Mouse (Mus musculus): Measurements from ENCODE around the gene Cybrd1. TPM values are rescaled to one million over a fixed set of nuclear protein-coding genes. Genes with fewer than 3 reads are reported as not detected.

Gene Cybrd1
- polyA plus RNA-seq, 1 experiment from 2014 or later, result 2.8 TPM

GRCm38 (mm10) chr2:71103292-71103680, 14.4 kb upstream of the Cybrd1 start:
- H3K4me2 ChIP-seq, result no peak overlapping the region
- 92% methylated on average over 4 of the region's 4 CpGs for WGBS
- no peak for ATAC-seq (ENCODE audit: insufficient number of reproducible peaks, insufficient read depth, low FRiP score, low TSS enrichment, low read depth)

GRCm38 (mm10) chr2:71104696-71105095, 13.0 kb upstream of the Cybrd1 start:
- Histone ChIP-seq H3K27ac (no peak overlapping the region), H3K27me3 (no peaks in the 10 kb centered on the region), H3K36me3 (peaks cover 7% of the 10 kb centered on the region; the same call in 1 of the 2 replicates), H3K4me2 (no peak overlapping the region), H3K4me3 (replicated peaks) (no peak overlapping the region), H3K9me3 (no peaks in the 10 kb centered on the region), H3K4me1 (replicated peaks) (no peaks in the 10 kb centered on the region), H3K9ac (replicated peaks) (no peak overlapping the region)
- 64% methylated on average over 3 of the region's 3 CpGs for WGBS
- ATAC-seq (ENCODE audit: insufficient number of reproducible peaks, insufficient read depth, low FRiP score, low TSS enrichment, low read depth), result no peak

More at GRCm38 (mm10) chr2:71103292-71103680, 14.4 kb upstream of the Cybrd1 start:
- Histone ChIP-seq H3K4me3 (replicated peaks) (no peak overlapping the region), H3K27ac (no peak overlapping the region), H3K27me3 (no peaks in the 10 kb centered on the region), H3K4me1 (replicated peaks) (no peaks in the 10 kb centered on the region), H3K9ac (replicated peaks) (no peak overlapping the region), H3K9me3 (no peaks in the 10 kb centered on the region), H3K36me3 (peaks cover 7% of the 10 kb centered on the region; the same call in 1 of the 2 replicates)

- Histone ChIP-seq H3K4me2 (no peak overlapping the region), H3K9ac (replicated peaks) (no peak overlapping the region), H3K4me1 (replicated peaks) (no peaks in the 10 kb centered on the region), H3K27ac (no peak overlapping the region), H3K36me3 (peaks cover 1% of the 10 kb centered on the region; the same call in 1 of the 2 replicates), H3K27me3 (no peaks in the 10 kb centered on the region), H3K4me3 (replicated peaks) (no peak overlapping the region), H3K9me3 (no peaks in the 10 kb centered on the region)
- 89% methylated on average over 14 of the region's 14 CpGs for WGBS
- ATAC-seq (ENCODE audit: insufficient number of reproducible peaks, insufficient read depth, low FRiP score, low TSS enrichment, low read depth), result no peak
These were observed 12.1 kb upstream of the Cybrd1 start for GRCm38 (mm10) chr2:71105469-71106215.

- no peaks in the 10 kb centered on the region for H3K9me3 ChIP-seq
- no peak overlapping the region for H3K9ac ChIP-seq (replicated peaks)
- no peaks in the 10 kb centered on the region for H3K4me1 ChIP-seq (replicated peaks)
- 65% methylated on average over 2 of the region's 2 CpGs for whole genome bisulfite sequencing
- no peak overlapping the region for H3K4me3 ChIP-seq (replicated peaks)
- H3K4me2 ChIP-seq, result no peak overlapping the region
- ATAC-seq (ENCODE audit: insufficient number of reproducible peaks, insufficient read depth, low FRiP score, low TSS enrichment, low read depth), result no peak
- no peaks in the 10 kb centered on the region for H3K27me3 ChIP-seq
- H3K27ac ChIP-seq, result no peak overlapping the region
- no peaks in the 10 kb centered on the region for H3K36me3 ChIP-seq
These were observed 10.5 kb upstream of the Cybrd1 start for GRCm38 (mm10) chr2:71107225-71107624.

- Histone ChIP-seq H3K4me3 (replicated peaks) (no peak overlapping the region), H3K9me3 (no peaks in the 10 kb centered on the region), H3K4me1 (replicated peaks) (no peaks in the 10 kb centered on the region), H3K9ac (replicated peaks) (no peak overlapping the region), H3K4me2 (no peak overlapping the region), H3K36me3 (no peaks in the 10 kb centered on the region), H3K27ac (no peak overlapping the region), H3K27me3 (no peaks in the 10 kb centered on the region)
- ATAC-seq (ENCODE audit: insufficient number of reproducible peaks, insufficient read depth, low FRiP score, low TSS enrichment, low read depth), result no peak
- WGBS, result 42% methylated on average over 3 of the region's 3 CpGs
These were observed 9.2 kb upstream of the Cybrd1 start for GRCm38 (mm10) chr2:71108541-71108940.

- no peak overlapping the region for H3K4me2 ChIP-seq
- 54% methylated on average over 6 of the region's 6 CpGs for WGBS
- H3K4me1 ChIP-seq (replicated peaks), result peaks cover 15% of the 10 kb centered on the region; the same call in 1 of the 2 replicates
- H3K27ac ChIP-seq, result peak overlapping the region; percentile 47; the same call in 1 of the 2 replicates
- peaks cover 13% of the 10 kb centered on the region; the same call in 1 of the 2 replicates for H3K27me3 ChIP-seq
- H3K9me3 ChIP-seq, result no peaks in the 10 kb centered on the region
- H3K4me3 ChIP-seq (replicated peaks), result no peak overlapping the region
- peak; percentile 49; the same call in 1 of the 2 replicates for ATAC-seq (ENCODE audit: insufficient number of reproducible peaks, insufficient read depth, low FRiP score, low TSS enrichment, low read depth)
- no peak overlapping the region for H3K9ac ChIP-seq (replicated peaks)
- H3K36me3 ChIP-seq, result no peaks in the 10 kb centered on the region
These were observed 4.1 kb upstream of the Cybrd1 start for GRCm38 (mm10) chr2:71113489-71114171.

- H3K4me3 ChIP-seq (replicated peaks), result no peak overlapping the region
- ATAC-seq (ENCODE audit: insufficient number of reproducible peaks, insufficient read depth, low FRiP score, low TSS enrichment, low read depth), result no peak
- peaks cover 24% of the 10 kb centered on the region for H3K4me1 ChIP-seq (replicated peaks)
- no peak overlapping the region for H3K9ac ChIP-seq (replicated peaks)
- 87% methylated on average over 4 of the region's 4 CpGs for WGBS
- no peak overlapping the region for H3K27ac ChIP-seq
- H3K36me3 ChIP-seq, result no peaks in the 10 kb centered on the region
- H3K9me3 ChIP-seq, result no peaks in the 10 kb centered on the region
- H3K4me2 ChIP-seq, result no peak overlapping the region
- H3K27me3 ChIP-seq, result peaks cover 21% of the 10 kb centered on the region; the same call in 1 of the 2 replicates
These were observed 1.6 kb upstream of the Cybrd1 start for GRCm38 (mm10) chr2:71116151-71116550.

- no peak for ATAC-seq (ENCODE audit: insufficient number of reproducible peaks, insufficient read depth, low FRiP score, low TSS enrichment, low read depth)
- Histone ChIP-seq H3K27me3 (peaks cover 21% of the 10 kb centered on the region; the same call in 1 of the 2 replicates), H3K4me1 (replicated peaks) (peaks cover 25% of the 10 kb centered on the region), H3K4me2 (no peak overlapping the region), H3K4me3 (replicated peaks) (no peak overlapping the region), H3K9ac (replicated peaks) (no peak overlapping the region), H3K36me3 (no peaks in the 10 kb centered on the region), H3K9me3 (no peaks in the 10 kb centered on the region), H3K27ac (no peak overlapping the region)
- WGBS, result 89% methylated on average over 10 of the region's 10 CpGs
These were observed 3.1 kb downstream of the Cybrd1 start for GRCm38 (mm10) chr2:71120844-71121243.

- Histone ChIP-seq H3K4me2 (no peak overlapping the region), H3K9me3 (no peaks in the 10 kb centered on the region), H3K9ac (replicated peaks) (no peak overlapping the region), H3K36me3 (no peaks in the 10 kb centered on the region), H3K27me3 (peaks cover 21% of the 10 kb centered on the region; the same call in 1 of the 2 replicates), H3K27ac (no peak overlapping the region), H3K4me3 (replicated peaks) (no peak overlapping the region), H3K4me1 (replicated peaks) (peaks cover 25% of the 10 kb centered on the region)
- ATAC-seq (ENCODE audit: insufficient number of reproducible peaks, insufficient read depth, low FRiP score, low TSS enrichment, low read depth), result no peak
- whole genome bisulfite sequencing, result 58% methylated on average over 5 of the region's 5 CpGs
These were observed 3.7 kb downstream of the Cybrd1 start for GRCm38 (mm10) chr2:71121406-71121805.

- WGBS, result 75% methylated on average over 13 of the region's 13 CpGs
- no peak overlapping the region for H3K4me3 ChIP-seq (replicated peaks)
- H3K27me3 ChIP-seq, result peaks cover 18% of the 10 kb centered on the region; the same call in 1 of the 2 replicates
- H3K4me1 ChIP-seq (replicated peaks), result peaks cover 25% of the 10 kb centered on the region
- no peak for ATAC-seq (ENCODE audit: insufficient number of reproducible peaks, insufficient read depth, low FRiP score, low TSS enrichment, low read depth)
- no peak overlapping the region for H3K9ac ChIP-seq (replicated peaks)
- no peaks in the 10 kb centered on the region for H3K36me3 ChIP-seq
- H3K9me3 ChIP-seq, result no peaks in the 10 kb centered on the region
- no peak overlapping the region for H3K4me2 ChIP-seq
- H3K27ac ChIP-seq, result peak overlapping the region; percentile 20; the same call in 1 of the 2 replicates
These were observed 4.7 kb downstream of the Cybrd1 start for GRCm38 (mm10) chr2:71122268-71123029.

- 52% methylated on average over 2 of the region's 2 CpGs for WGBS
- Histone ChIP-seq H3K4me3 (replicated peaks) (no peak overlapping the region), H3K4me1 (replicated peaks) (peaks cover 24% of the 10 kb centered on the region), H3K9me3 (no peaks in the 10 kb centered on the region), H3K9ac (replicated peaks) (no peak overlapping the region), H3K4me2 (no peak overlapping the region), H3K27me3 (peaks cover 9% of the 10 kb centered on the region; the same call in 1 of the 2 replicates), H3K36me3 (no peaks in the 10 kb centered on the region), H3K27ac (no peak overlapping the region)
- ATAC-seq (ENCODE audit: insufficient number of reproducible peaks, insufficient read depth, low FRiP score, low TSS enrichment, low read depth), result no peak
These were observed 5.9 kb downstream of the Cybrd1 start for GRCm38 (mm10) chr2:71123591-71123990.

All from limb, embryonic 12.5 days (tissue).